Mouse (Mus musculus) CH12.LX (cell line): Measurements from ENCODE around the gene Cnot2.

ENCODE experiments used
- CHD2 ChIP-seq: IDR thresholded peaks from 2 replicates; pipeline ENCODE4 v1.6.1; 2011; ENCODE audit warnings: low read length, improper control_type of control experiment
- EP300 ChIP-seq: IDR thresholded peaks from 2 replicates; pipeline ENCODE4 v1.6.1; 2011; ENCODE audit warnings: low read length, improper control_type of control experiment
- HCFC1 ChIP-seq: IDR thresholded peaks from 2 replicates; pipeline ENCODE4 v1.6.1; 2012; ENCODE audit warnings: low read depth, mild to moderate bottlenecking, inconsistent platforms, low read length, improper control_type of control experiment
- MAX ChIP-seq: IDR thresholded peaks from 2 replicates; pipeline ENCODE4 v1.6.1; 2011; ENCODE audit warnings: low read length, improper control_type of control experiment
- MEF2A ChIP-seq: IDR thresholded peaks from 2 replicates; pipeline ENCODE4 v1.6.1; 2014; ENCODE audit warnings: low read depth, mild to moderate bottlenecking, inconsistent platforms, low read length, improper control_type of control experiment, borderline replicate concordance
- PAX5 ChIP-seq: IDR thresholded peaks from 2 replicates; pipeline ENCODE4 v1.6.1; 2012; ENCODE audit warnings: low read length, inconsistent platforms, mixed read lengths
- POLR2A ChIP-seq: IDR thresholded peaks from 2 replicates; pipeline ENCODE4 v1.6.1; 2011; ENCODE audit warnings: low read depth, mild to moderate bottlenecking, improper control_type of control experiment, low read length
- SMC3 ChIP-seq: IDR thresholded peaks from 2 replicates; pipeline ENCODE4 v1.6.1; 2011; ENCODE audit warnings: low read depth, low read length, improper control_type of control experiment
- USF1 ChIP-seq: IDR thresholded peaks from 2 replicates; pipeline ENCODE4 v1.6.1; 2014; ENCODE audit warnings: low read depth, mild to moderate bottlenecking, inconsistent platforms, low read length, improper control_type of control experiment
- ZC3H11A ChIP-seq: IDR thresholded peaks from 2 replicates; pipeline ENCODE4 v1.6.1; 2012; ENCODE audit warnings: low read depth, mild to moderate bottlenecking, inconsistent platforms, low read length, improper control_type of control experiment

GRCm38 (mm10) chr10:116481917-116482316 lies 99.4 kb downstream of the Cnot2 start:
- TF ChIP-seq HCFC1, result no peak
- no peak for TF ChIP-seq POLR2A
- no peak for TF ChIP-seq SMC3
- TF ChIP-seq ZC3H11A, result no peak
- no peak for TF ChIP-seq USF1
- no peak for TF ChIP-seq CHD2
- no peak for TF ChIP-seq MAX
- TF ChIP-seq MEF2A, result no peak
- no peak for TF ChIP-seq PAX5
- no peak for TF ChIP-seq EP300
